Mouse (Mus musculus) layer of hippocampus, adult 8-10 months (tissue): ENCODE measurements at regions not wholly inside any gene's neighbourhood (a gene's known extent, or its start where the extent isn't known, plus 50 kb on each side); places are given as distances from the start of the nearest gene placed in this dataset.

Experiments
- DNase-seq, 2 experiments: peaks; one replicate each; pipeline ENCODE4 v3.0.0; 2022; ENCODE audit warnings: low spot score in 2 of 2

GRCm38 (mm10) chr4:153227680-153228420 is 254.8 kb downstream of the Ajap1 start:
- no peak for DNase-seq

GRCm38 (mm10) chr4:153224618-153225177 is 257.9 kb downstream of the Ajap1 start:
- no peak for DNase-seq

GRCm38 (mm10) chr4:153223019-153223418 is 259.6 kb downstream of the Ajap1 start:
- DNase-seq, result no peak

- no peak for DNase-seq
Measured at GRCm38 (mm10) chr4:153220485-153220884, 262.1 kb downstream of the Ajap1 start.

- no peak for DNase-seq
Measured at GRCm38 (mm10) chr4:153220074-153220473, 262.5 kb downstream of the Ajap1 start.

GRCm38 (mm10) chr4:153217541-153217980 is 265.1 kb downstream of the Ajap1 start:
- peak in 1 of 2 experiments; percentile 60 for DNase-seq

- no peak for DNase-seq
Measured at GRCm38 (mm10) chr4:153212095-153212494, 270.5 kb downstream of the Ajap1 start.

- no peak for DNase-seq
Measured at GRCm38 (mm10) chr4:153208822-153209221, 273.8 kb downstream of the Ajap1 start.

- no peak for DNase-seq
Measured at GRCm38 (mm10) chr4:153208215-153208614, 274.4 kb downstream of the Ajap1 start.

- no peak for DNase-seq
Measured at GRCm38 (mm10) chr4:153207578-153208102, 275.0 kb downstream of the Ajap1 start.

GRCm38 (mm10) chr4:153206789-153207457 is 275.7 kb downstream of the Ajap1 start:
- DNase-seq, result no peak

- DNase-seq, result no peak
Measured at GRCm38 (mm10) chr4:153204764-153205163, 277.8 kb downstream of the Ajap1 start.

GRCm38 (mm10) chr4:153200799-153201770 is 281.5 kb downstream of the Ajap1 start:
- DNase-seq, result no peak

- no peak for DNase-seq
Measured at GRCm38 (mm10) chr4:153189485-153189884, 293.1 kb downstream of the Ajap1 start.

- no peak for DNase-seq
Measured at GRCm38 (mm10) chr4:153188504-153189031, 294.0 kb downstream of the Ajap1 start.

- no peak for DNase-seq
Measured at GRCm38 (mm10) chr4:153187959-153188503, 294.6 kb downstream of the Ajap1 start.

GRCm38 (mm10) chr4:153177496-153177895 is 305.1 kb downstream of the Ajap1 start:
- DNase-seq, result no peak

- DNase-seq, result peak; percentile 13 to 38
Measured at GRCm38 (mm10) chr4:153175660-153176059, 307.0 kb downstream of the Ajap1 start.

- no peak for DNase-seq
Measured at GRCm38 (mm10) chr4:153175077-153175476, 307.5 kb downstream of the Ajap1 start.

GRCm38 (mm10) chr4:153169991-153170390 is 312.6 kb downstream of the Ajap1 start:
- no peak for DNase-seq
